Mouse (Mus musculus): ENCODE data around the gene Dhcr24. TPM values are rescaled to one million over a fixed set of nuclear protein-coding genes. Genes with fewer than 3 reads are reported as not detected.

The Dhcr24 gene
- polyA plus RNA-seq, 1 experiment from 2014 or later: 2.0 TPM

GRCm38 (mm10) chr4:106571081-106571724 lies 10.4 kb downstream of the Dhcr24 start:
- Histone ChIP-seq H3K4me2 (ENCODE audit: low read depth, low read length) (no peak overlapping the region), H3K9me3 (ENCODE audit: control insufficient read depth, low read length) (no peaks in the 10 kb centered on the region), H3K4me3 (ENCODE audit: low read length) (no peak overlapping the region), H3K27me3 (ENCODE audit: control insufficient read depth, insufficient read depth, low read depth, low read length) (no peaks in the 10 kb centered on the region), H3K4me1 (replicated peaks; ENCODE audit: control insufficient read depth, insufficient read depth, low read length) (no peaks in the 10 kb centered on the region), H3K9ac (ENCODE audit: low read length) (no peak overlapping the region), H3K27ac (ENCODE audit: low read length) (no peak overlapping the region), H3K36me3 (ENCODE audit: control insufficient read depth, insufficient read depth, low read length) (peaks cover 28% of the 10 kb centered on the region)
- WGBS: 77% methylated on average over 11 of the region's 11 CpGs
- ATAC-seq (ENCODE audit: low read depth): no peak

GRCm38 (mm10) chr4:106575022-106575421 lies 14.2 kb downstream of the Dhcr24 start:
- peaks cover 29% of the 10 kb centered on the region for H3K36me3 ChIP-seq (ENCODE audit: control insufficient read depth, insufficient read depth, low read length)
- no peak for ATAC-seq (ENCODE audit: low read depth)
- H3K9me3 ChIP-seq (ENCODE audit: control insufficient read depth, low read length): no peaks in the 10 kb centered on the region
- H3K27ac ChIP-seq (ENCODE audit: low read length): no peak overlapping the region
- 70% methylated on average over 8 of the region's 8 CpGs for WGBS
- no peak overlapping the region for H3K4me2 ChIP-seq (ENCODE audit: low read depth, low read length)
- H3K4me1 ChIP-seq (replicated peaks; ENCODE audit: control insufficient read depth, insufficient read depth, low read length): no peaks in the 10 kb centered on the region
- H3K9ac ChIP-seq (ENCODE audit: low read length): no peak overlapping the region
- no peak overlapping the region for H3K4me3 ChIP-seq (ENCODE audit: low read length)
- H3K27me3 ChIP-seq (ENCODE audit: control insufficient read depth, insufficient read depth, low read depth, low read length): no peaks in the 10 kb centered on the region

- Histone ChIP-seq H3K27me3 (ENCODE audit: control insufficient read depth, insufficient read depth, low read depth, low read length) (no peaks in the 10 kb centered on the region), H3K9me3 (ENCODE audit: control insufficient read depth, low read length) (no peaks in the 10 kb centered on the region), H3K4me3 (ENCODE audit: low read length) (no peak overlapping the region), H3K27ac (ENCODE audit: low read length) (no peak overlapping the region), H3K9ac (ENCODE audit: low read length) (no peak overlapping the region), H3K4me2 (ENCODE audit: low read depth, low read length) (no peak overlapping the region), H3K4me1 (replicated peaks; ENCODE audit: control insufficient read depth, insufficient read depth, low read length) (peaks cover 9% of the 10 kb centered on the region; the same call in 1 of the 2 replicates), H3K36me3 (ENCODE audit: control insufficient read depth, insufficient read depth, low read length) (peaks cover 22% of the 10 kb centered on the region)
- WGBS: 85% methylated on average over 7 of the region's 7 CpGs
- no peak for ATAC-seq (ENCODE audit: low read depth)
Measured at GRCm38 (mm10) chr4:106577511-106577910, 16.7 kb downstream of the Dhcr24 start.

GRCm38 (mm10) chr4:106581176-106581864 lies 20.5 kb downstream of the Dhcr24 start:
- WGBS: 65% methylated on average over 14 of the region's 14 CpGs
- H3K4me1 ChIP-seq (replicated peaks; ENCODE audit: control insufficient read depth, insufficient read depth, low read length): peaks cover 9% of the 10 kb centered on the region; the same call in 1 of the 2 replicates
- H3K36me3 ChIP-seq (ENCODE audit: control insufficient read depth, insufficient read depth, low read length): peaks cover 18% of the 10 kb centered on the region
- no peak for ATAC-seq (ENCODE audit: low read depth)
- H3K4me3 ChIP-seq (ENCODE audit: low read length): no peak overlapping the region
- no peak overlapping the region for H3K4me2 ChIP-seq (ENCODE audit: low read depth, low read length)
- no peaks in the 10 kb centered on the region for H3K27me3 ChIP-seq (ENCODE audit: control insufficient read depth, insufficient read depth, low read depth, low read length)
- H3K9me3 ChIP-seq (ENCODE audit: control insufficient read depth, low read length): no peaks in the 10 kb centered on the region
- H3K9ac ChIP-seq (ENCODE audit: low read length): no peak overlapping the region
- no peak overlapping the region for H3K27ac ChIP-seq (ENCODE audit: low read length)

- H3K4me3 ChIP-seq (ENCODE audit: low read length): no peak overlapping the region
- H3K36me3 ChIP-seq (ENCODE audit: control insufficient read depth, insufficient read depth, low read length): peaks cover 20% of the 10 kb centered on the region
- no peak overlapping the region for H3K4me2 ChIP-seq (ENCODE audit: low read depth, low read length)
Measured at GRCm38 (mm10) chr4:106581865-106582204, 21.0 kb downstream of the Dhcr24 start.

GRCm38 (mm10) chr4:106582428-106583153 lies 21.8 kb downstream of the Dhcr24 start:
- peaks cover 25% of the 10 kb centered on the region for H3K36me3 ChIP-seq (ENCODE audit: control insufficient read depth, insufficient read depth, low read length)
- H3K4me1 ChIP-seq (replicated peaks; ENCODE audit: control insufficient read depth, insufficient read depth, low read length): peaks cover 9% of the 10 kb centered on the region; the same call in 1 of the 2 replicates
- no peak overlapping the region for H3K4me2 ChIP-seq (ENCODE audit: low read depth, low read length)
- no peaks in the 10 kb centered on the region for H3K27me3 ChIP-seq (ENCODE audit: control insufficient read depth, insufficient read depth, low read depth, low read length)
- no peak overlapping the region for H3K27ac ChIP-seq (ENCODE audit: low read length)
- peak; percentile 68 for ATAC-seq (ENCODE audit: low read depth)
- no peak overlapping the region for H3K9ac ChIP-seq (ENCODE audit: low read length)
- 64% methylated on average over 12 of the region's 12 CpGs for WGBS
- no peaks in the 10 kb centered on the region for H3K9me3 ChIP-seq (ENCODE audit: control insufficient read depth, low read length)
- no peak overlapping the region for H3K4me3 ChIP-seq (ENCODE audit: low read length)

More at GRCm38 (mm10) chr4:106581865-106582204, 21.0 kb downstream of the Dhcr24 start:
- Histone ChIP-seq H3K27me3 (ENCODE audit: control insufficient read depth, insufficient read depth, low read depth, low read length) (no peaks in the 10 kb centered on the region), H3K27ac (ENCODE audit: low read length) (no peak overlapping the region), H3K9ac (ENCODE audit: low read length) (no peak overlapping the region), H3K9me3 (ENCODE audit: control insufficient read depth, low read length) (no peaks in the 10 kb centered on the region), H3K4me1 (replicated peaks; ENCODE audit: control insufficient read depth, insufficient read depth, low read length) (peaks cover 9% of the 10 kb centered on the region; the same call in 1 of the 2 replicates)
- 0 out of 2 replicates have a peak, but pooled peaks have one; percentile 10 for ATAC-seq (ENCODE audit: low read depth)
- 71% methylated on average over 15 of the region's 15 CpGs for WGBS

GRCm38 (mm10) chr4:106584665-106585064 lies 23.8 kb downstream of the Dhcr24 start:
- 82% methylated on average over 4 of the region's 4 CpGs for WGBS

GRCm38 (mm10) chr4:106587075-106587474 lies 26.2 kb downstream of the Dhcr24 start:
- no peaks in the 10 kb centered on the region for H3K9me3 ChIP-seq (ENCODE audit: control insufficient read depth, low read length)
- H3K4me1 ChIP-seq (replicated peaks; ENCODE audit: control insufficient read depth, insufficient read depth, low read length): peaks cover 10% of the 10 kb centered on the region; the same call in 1 of the 2 replicates
- 80% methylated on average over 6 of the region's 6 CpGs for WGBS
- no peak overlapping the region for H3K4me3 ChIP-seq (ENCODE audit: low read length)
- H3K4me2 ChIP-seq (ENCODE audit: low read depth, low read length): no peak overlapping the region
- H3K36me3 ChIP-seq (ENCODE audit: control insufficient read depth, insufficient read depth, low read length): peaks cover 22% of the 10 kb centered on the region
- no peak for ATAC-seq (ENCODE audit: low read depth)
- H3K9ac ChIP-seq (ENCODE audit: low read length): no peak overlapping the region
- no peak overlapping the region for H3K27ac ChIP-seq (ENCODE audit: low read length)
- no peaks in the 10 kb centered on the region for H3K27me3 ChIP-seq (ENCODE audit: control insufficient read depth, insufficient read depth, low read depth, low read length)

More at GRCm38 (mm10) chr4:106584665-106585064, 23.8 kb downstream of the Dhcr24 start:
- H3K9me3 ChIP-seq (ENCODE audit: control insufficient read depth, low read length): no peaks in the 10 kb centered on the region
- no peak overlapping the region for H3K4me2 ChIP-seq (ENCODE audit: low read depth, low read length)
- H3K4me3 ChIP-seq (ENCODE audit: low read length): no peak overlapping the region
- ATAC-seq (ENCODE audit: low read depth): no peak
- no peaks in the 10 kb centered on the region for H3K27me3 ChIP-seq (ENCODE audit: control insufficient read depth, insufficient read depth, low read depth, low read length)
- H3K4me1 ChIP-seq (replicated peaks; ENCODE audit: control insufficient read depth, insufficient read depth, low read length): peaks cover 9% of the 10 kb centered on the region; the same call in 1 of the 2 replicates
- H3K9ac ChIP-seq (ENCODE audit: low read length): no peak overlapping the region
- peaks cover 22% of the 10 kb centered on the region for H3K36me3 ChIP-seq (ENCODE audit: control insufficient read depth, insufficient read depth, low read length)
- no peak overlapping the region for H3K27ac ChIP-seq (ENCODE audit: low read length)

- 31% methylated on average over 9 of the region's 9 CpGs for WGBS
- no peaks in the 10 kb centered on the region for H3K9me3 ChIP-seq (ENCODE audit: control insufficient read depth, low read length)
- no peak overlapping the region for H3K9ac ChIP-seq (ENCODE audit: low read length)
- peaks cover 22% of the 10 kb centered on the region for H3K36me3 ChIP-seq (ENCODE audit: control insufficient read depth, insufficient read depth, low read length)
- H3K27me3 ChIP-seq (ENCODE audit: control insufficient read depth, insufficient read depth, low read depth, low read length): no peaks in the 10 kb centered on the region
- H3K27ac ChIP-seq (ENCODE audit: low read length): peak overlapping the region; percentile 27; the same call in 1 of the 2 replicates
- H3K4me1 ChIP-seq (replicated peaks; ENCODE audit: control insufficient read depth, insufficient read depth, low read length): peaks cover 10% of the 10 kb centered on the region; the same call in 1 of the 2 replicates
- H3K4me2 ChIP-seq (ENCODE audit: low read depth, low read length): no peak overlapping the region
- no peak overlapping the region for H3K4me3 ChIP-seq (ENCODE audit: low read length)
- peak; percentile 76 for ATAC-seq (ENCODE audit: low read depth)
Measured at GRCm38 (mm10) chr4:106590142-106590541, 29.3 kb downstream of the Dhcr24 start.
